ENCODE assay signal across 20 mouse cellular contexts in the genomic region with DNA sequence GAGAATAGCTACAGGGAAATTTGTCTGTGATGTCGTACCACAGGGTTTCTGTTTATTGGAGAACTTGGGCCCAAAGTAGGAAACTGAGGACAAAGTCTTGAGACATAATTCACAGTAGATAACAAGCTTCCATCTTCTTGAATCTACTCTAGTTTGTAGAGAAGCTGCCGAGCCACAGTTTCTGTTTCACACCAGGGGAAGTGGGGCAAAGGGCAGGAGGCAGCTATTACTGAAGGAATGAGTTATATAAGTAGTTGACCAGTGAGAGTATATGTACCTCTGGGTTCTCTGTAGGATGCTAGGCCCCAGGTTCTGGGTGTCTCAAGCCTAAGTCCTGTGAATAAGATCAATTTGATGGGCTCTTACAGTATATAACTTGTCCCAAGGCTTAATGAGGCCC. TPM values are rescaled to one million over a fixed set of nuclear protein-coding genes. Genes with fewer than 3 reads are reported as not detected.
A peak's percentile ranks its signal among the peaks of the same experiment; 100 is the strongest.
DNase-seq lines count a peak whose midpoint lies in the region; ATAC-seq and TF ChIP-seq lines count a peak whose summit lies in the region.
"Had no signal": no experiment of that assay in that cellular context is flagged by ENCODE, and none has a peak within 500 bp of the region (broad histone marks: within the 10 kb centered on the region; RNA-seq: fewer than 3 reads in every experiment).

No protein-coding gene starts in this region.

- no peak for ATAC-seq in kidney, embryonic 16.5 days (ENCODE audit: low FRiP score, low TSS enrichment)
- ATAC-seq in intestine, embryonic 14.5 days (replicated peaks; ENCODE audit: low FRiP score, low TSS enrichment, low read depth): no peak
- no peak for ATAC-seq in stomach, embryonic 14.5 days (ENCODE audit: insufficient number of reproducible peaks, insufficient read depth, low FRiP score, low read depth)
- ATAC-seq: forebrain, embryonic 15.5 days; hindbrain, embryonic 16.5 days had no signal

- H3K79me2 ChIP-seq in MEL (ENCODE audit: control insufficient read depth, insufficient read depth, low read length, poor library complexity): no peaks in the 10 kb centered on the region

- intact Hi-C loops in left cerebral cortex, postnatal 10 days (cut with DNase I): no loop called here

- TF ChIP-seq CTCF in MEL (IDR thresholded peaks at IDR 0.05 in 2 of 3, conservative IDR thresholded peaks at IDR 0.05 in 1 of 3; ENCODE audit: control insufficient read depth in 1 of 3, insufficient read depth in 1 of 3, low read depth in 2 of 3, low read length in 3 of 3, poor library complexity in 1 of 3, severe bottlenecking in 1 of 3): no peak

- H3K27ac ChIP-seq in kidney, embryonic 16.5 days (ENCODE audit: low read length): no peak overlapping the region
- H3K27ac ChIP-seq in MEL (ENCODE audit: control insufficient read depth, low read depth, low read length): peak overlapping the region; percentile 63
- peak overlapping the region; percentile 5; the same call in 1 of the 2 replicates for H3K27ac ChIP-seq in intestine, embryonic 14.5 days (ENCODE audit: low read depth)
- peak overlapping the region; percentile 73; the same call in 1 of the 2 replicates for H3K27ac ChIP-seq in stomach, embryonic 14.5 days (ENCODE audit: low read length)
- H3K27ac ChIP-seq in limb, embryonic 10.5 days: no peak overlapping the region
- H3K27ac ChIP-seq: embryonic facial prominence, embryonic 12.5 days; forebrain, embryonic 15.5 days had no signal

- H3K36me3 ChIP-seq in kidney, embryonic 16.5 days (ENCODE audit: insufficient read depth, low read length): peaks cover 7% of the 10 kb centered on the region; the same call in 1 of the 2 replicates
- H3K36me3 ChIP-seq in MEL (ENCODE audit: control insufficient read depth in 1 of 2, insufficient read depth in 2 of 2, low read length in 2 of 2): peaks cover 0 to 30% of the 10 kb centered on the region in 2 experiments; a peak in 2 of 4 replicates
- H3K36me3 ChIP-seq in intestine, embryonic 14.5 days (ENCODE audit: control insufficient read depth, insufficient read depth, low read length): peaks cover 21% of the 10 kb centered on the region
- peaks cover 6% of the 10 kb centered on the region; the same call in 1 of the 2 replicates for H3K36me3 ChIP-seq in stomach, embryonic 14.5 days (ENCODE audit: control insufficient read depth, insufficient read depth, low read length)
- no peaks in the 10 kb centered on the region for H3K36me3 ChIP-seq in limb, embryonic 10.5 days
- H3K36me3 ChIP-seq: embryonic facial prominence, embryonic 12.5 days; forebrain, embryonic 15.5 days had no signal

- 81% methylated on average over 2 of the region's 2 CpGs for WGBS in kidney, embryonic 16.5 days
- 69% methylated on average over 2 of the region's 2 CpGs for WGBS in intestine, embryonic 14.5 days
- WGBS in stomach, embryonic 14.5 days: 82% methylated on average over 2 of the region's 2 CpGs
- 90% methylated on average over 2 of the region's 2 CpGs for WGBS in limb, embryonic 10.5 days

- TF ChIP-seq POLR2A in MEL (IDR thresholded peaks at IDR 0.05; ENCODE audit: control insufficient read depth in 1 of 2, insufficient read depth in 1 of 2, low read depth in 1 of 2, low read length in 2 of 2, poor library complexity in 1 of 2): no peak

- no peaks in the 10 kb centered on the region for H3K27me3 ChIP-seq in kidney, embryonic 16.5 days (ENCODE audit: insufficient read depth, low read length)
- H3K27me3 ChIP-seq in MEL (ENCODE audit: control insufficient read depth in 1 of 2, insufficient read depth in 2 of 2, low read length in 2 of 2): no peaks in the 10 kb centered on the region
- H3K27me3 ChIP-seq in intestine, embryonic 14.5 days (replicated peaks; ENCODE audit: control insufficient read depth, insufficient read depth, low read length): no peaks in the 10 kb centered on the region
- H3K27me3 ChIP-seq in stomach, embryonic 14.5 days (ENCODE audit: control insufficient read depth, insufficient read depth, low read length): no peaks in the 10 kb centered on the region
- H3K27me3 ChIP-seq in limb, embryonic 10.5 days (ENCODE audit: low read depth, poor library complexity, severe bottlenecking): 0 out of 2 replicates have a peak, but pooled peaks cover 4% of the 10 kb centered on the region
- H3K27me3 ChIP-seq: CH12.LX; embryonic facial prominence, embryonic 12.5 days; forebrain, embryonic 15.5 days had no signal

- no peak overlapping the region for H3K9ac ChIP-seq in kidney, embryonic 16.5 days (replicated peaks; ENCODE audit: low read length)
- no peak overlapping the region for H3K9ac ChIP-seq in MEL (ENCODE audit: control insufficient read depth, low read depth, low read length, poor library complexity, severe bottlenecking)
- H3K9ac ChIP-seq in intestine, embryonic 14.5 days (ENCODE audit: low read length): no peak overlapping the region
- H3K9ac ChIP-seq in stomach, embryonic 14.5 days (replicated peaks; ENCODE audit: low read depth, low read length): no peak overlapping the region
- H3K9ac ChIP-seq: embryonic facial prominence, embryonic 12.5 days; forebrain, embryonic 15.5 days had no signal

- no peak overlapping the region for H3K4me2 ChIP-seq in kidney, embryonic 16.5 days (replicated peaks; ENCODE audit: low read depth, low read length)
- 0 out of 2 replicates have a peak overlapping the region, but pooled peaks have one; percentile 9 for H3K4me2 ChIP-seq in intestine, embryonic 14.5 days (ENCODE audit: low read length)
- H3K4me2 ChIP-seq in stomach, embryonic 14.5 days (replicated peaks; ENCODE audit: low read depth, low read length): no peak overlapping the region
- H3K4me2 ChIP-seq: embryonic facial prominence, embryonic 12.5 days; forebrain, embryonic 15.5 days had no signal

- no peak for TF ChIP-seq EP300 in MEL (IDR thresholded peaks at IDR 0.05; ENCODE audit: low read depth in 1 of 2, low read length in 2 of 2)

- no peak for TF ChIP-seq RAD21 in MEL (IDR thresholded peaks at IDR 0.05; ENCODE audit: low read depth, low read length)

- H3K9me3 ChIP-seq in kidney, embryonic 16.5 days (ENCODE audit: low read length): no peaks in the 10 kb centered on the region
- H3K9me3 ChIP-seq in MEL (replicated peaks; ENCODE audit: insufficient read depth, low read length): no peaks in the 10 kb centered on the region
- H3K9me3 ChIP-seq in intestine, embryonic 14.5 days (ENCODE audit: control insufficient read depth, low read length): no peaks in the 10 kb centered on the region
- no peaks in the 10 kb centered on the region for H3K9me3 ChIP-seq in stomach, embryonic 14.5 days (ENCODE audit: control insufficient read depth, low read depth, low read length)
- no peaks in the 10 kb centered on the region for H3K9me3 ChIP-seq in limb, embryonic 10.5 days (replicated peaks)
- H3K9me3 ChIP-seq: embryonic facial prominence, embryonic 12.5 days; forebrain, embryonic 15.5 days had no signal

- H3K4me3 ChIP-seq in kidney, embryonic 16.5 days (ENCODE audit: low read length): no peak overlapping the region
- no peak overlapping the region for H3K4me3 ChIP-seq in MEL (ENCODE audit: control insufficient read depth in 1 of 2, insufficient read depth in 1 of 2, low read depth in 2 of 2, low read length in 2 of 2)
- H3K4me3 ChIP-seq in intestine, embryonic 14.5 days (ENCODE audit: low read depth, low read length): no peak overlapping the region
- no peak overlapping the region for H3K4me3 ChIP-seq in stomach, embryonic 14.5 days (ENCODE audit: low read depth, low read length)
- H3K4me3 ChIP-seq in limb, embryonic 10.5 days: no peak overlapping the region
- H3K4me3 ChIP-seq: embryonic facial prominence, embryonic 12.5 days; forebrain, embryonic 15.5 days had no signal

- 0 out of 2 replicates have a peak, but pooled peaks cover 7% of the 10 kb centered on the region for H3K4me1 ChIP-seq in kidney, embryonic 16.5 days (ENCODE audit: insufficient read depth, low read length)
- peaks cover 30 to 41% of the 10 kb centered on the region in 2 experiments for H3K4me1 ChIP-seq in MEL (ENCODE audit: control insufficient read depth in 1 of 2, insufficient read depth in 2 of 2, low read length in 2 of 2)
- H3K4me1 ChIP-seq in intestine, embryonic 14.5 days (replicated peaks; ENCODE audit: control insufficient read depth, insufficient read depth, low read length): 0 out of 2 replicates have a peak, but pooled peaks cover 6% of the 10 kb centered on the region
- peaks cover 5% of the 10 kb centered on the region for H3K4me1 ChIP-seq in stomach, embryonic 14.5 days (ENCODE audit: control insufficient read depth, insufficient read depth, low read length)
- H3K4me1 ChIP-seq in limb, embryonic 10.5 days: peaks cover 2% of the 10 kb centered on the region; the same call in 1 of the 2 replicates
- H3K4me1 ChIP-seq: embryonic facial prominence, embryonic 12.5 days; forebrain, embryonic 15.5 days had no signal

- DNase-seq in kidney, adult 8-10 months: peak; percentile 40 to 45
- no peak for DNase-seq in MEL (ENCODE audit: low read depth, low spot score)
- DNase-seq in intestine, embryonic 14.5 days (ENCODE audit: low spot score): no peak
- DNase-seq in limb, embryonic 10.5 days (ENCODE audit: low spot score): no peak
- DNase-seq in left cerebral cortex, postnatal 10 days (ENCODE audit: extremely low spot score in 1 of 2, low spot score in 2 of 2): no peak
- DNase-seq: cerebellum, adult 9-11 months; gastrocnemius, postnatal 14 days; heart, adult 18-20 months; heart, postnatal 4 days; kidney, postnatal 14 days; left cerebral cortex, postnatal 4 days; lung, adult 2 months; right cerebral cortex, postnatal 14 days; thymus, postnatal 4 days had no signal

RNA-seq across cellular contexts. Expression of gene Metrnl, which starts 12.2 kb away (rescaled TPM):
- 29.5 and 31.3 TPM in 2 replicates for polyA plus RNA-seq in kidney, embryonic 16.5 days (2015; fragmentation: Nextera tagmentation; extraction: Ambion mirVana)
- 2.7 TPM in 2 replicates for total RNA-seq in MEL (2012; rRNA removed)
- 1 to 10 TPM in 1 of 2 experiments, not detected in 1; 2.9 TPM for polyA plus RNA-seq in MEL (2012; ENCODE audit: insufficient read depth in 1 of 2, insufficient read length in 2 of 2, low read depth in 1 of 2, low replicate concordance in 2 of 2, missing spikeins in 1 of 2)
- polyA plus RNA-seq in intestine, embryonic 14.5 days (2014; fragmentation: Nextera tagmentation; extraction: Ambion mirVana): 24.7 and 29.4 TPM in 2 replicates
- 24.2 and 27.7 TPM in 2 replicates for polyA plus RNA-seq in stomach, embryonic 14.5 days (2014; fragmentation: Nextera tagmentation; extraction: Ambion mirVana)
- polyA plus RNA-seq in limb, embryonic 10.5 days (2016; fragmentation: Nextera tagmentation; extraction: Ambion mirVana): 2.4 and 3.9 TPM in 2 replicates
- 1 to 10 TPM; 5.4 to 9.2 TPM for total RNA-seq in left cerebral cortex, postnatal 10 days (2021)

RNA-seq across cellular contexts. Expression of gene B3gntl1, which starts 40.6 kb away (rescaled TPM):
- 8.7 and 8.8 TPM in 2 replicates for polyA plus RNA-seq in kidney, embryonic 16.5 days (2015; fragmentation: Nextera tagmentation; extraction: Ambion mirVana)
- total RNA-seq in MEL (2012; rRNA removed): 3.6 and 4.7 TPM in 2 replicates
- 1 to 10 TPM in 1 of 2 experiments, not detected in 1; 5.6 TPM for polyA plus RNA-seq in MEL (2012; ENCODE audit: insufficient read depth in 1 of 2, insufficient read length in 2 of 2, low read depth in 1 of 2, low replicate concordance in 2 of 2, missing spikeins in 1 of 2)
- 8.0 and 8.3 TPM in 2 replicates for polyA plus RNA-seq in intestine, embryonic 14.5 days (2014; fragmentation: Nextera tagmentation; extraction: Ambion mirVana)
- 9.0 and 9.2 TPM in 2 replicates for polyA plus RNA-seq in stomach, embryonic 14.5 days (2014; fragmentation: Nextera tagmentation; extraction: Ambion mirVana)
- polyA plus RNA-seq in limb, embryonic 10.5 days (2016; fragmentation: Nextera tagmentation; extraction: Ambion mirVana): 7.1 and 7.9 TPM in 2 replicates
- 1 to 10 TPM; 6.9 to 7.0 TPM for total RNA-seq in left cerebral cortex, postnatal 10 days (2021)

Comparison
In these comparisons a context has a peak if more than half of its experiments do, and no peak if none do; other contexts are left out.
1. DNase-seq: peak in kidney, adult 8-10 months (2 of 2); none in MEL (single experiment), intestine, embryonic 14.5 days (single experiment), limb, embryonic 10.5 days (single experiment) and left cerebral cortex, postnatal 10 days (0 of 2).
2. H3K27ac ChIP-seq: peak in MEL (single experiment), intestine, embryonic 14.5 days (single experiment) and stomach, embryonic 14.5 days (single experiment); none in kidney, embryonic 16.5 days (single experiment) and limb, embryonic 10.5 days (single experiment).